Mouse (Mus musculus) liver, embryonic 14.5 days (tissue): ENCODE measurements around the gene Luzp2.

Experiments used
- CTCF ChIP-seq: IDR thresholded peaks from 2 replicates; pipeline ENCODE4 v1.5.1; 2016; ENCODE audit warnings: antibody characterized with exemption, low read depth, control low read depth
- EP300 ChIP-seq: IDR thresholded peaks from 2 replicates; pipeline ENCODE4 v1.6.1; 2016; ENCODE audit warnings: antibody characterized with exemption, low read depth

- TF ChIP-seq EP300: no peak
- no peak for TF ChIP-seq CTCF
Observed at GRCm38 (mm10) chr7:54898589-54898988, 63.3 kb downstream of the Luzp2 start.
